Mouse (Mus musculus): ENCODE measurements around the gene Sh3bgr.

DNA sequence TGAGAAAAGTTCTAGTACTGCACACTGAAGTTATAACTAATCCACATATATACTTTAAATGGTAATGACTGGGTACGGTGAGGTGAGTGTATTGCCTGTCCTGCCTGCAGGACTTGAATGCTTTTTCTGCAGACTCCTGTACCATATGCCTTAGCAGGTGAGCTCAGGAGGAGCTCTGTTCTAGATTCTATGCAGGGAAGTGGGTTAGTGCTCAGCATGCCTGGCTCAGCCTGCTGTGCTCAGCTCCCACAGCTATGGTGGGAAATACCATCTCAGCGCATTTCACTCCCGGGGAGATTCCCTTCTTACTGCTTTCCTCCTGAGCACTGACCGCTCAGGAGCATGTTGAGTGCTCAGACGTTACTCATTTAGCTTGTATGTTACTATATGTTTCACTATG lies 12.6 kb upstream of the Sh3bgr start:
- TF ChIP-seq CTCF (conservative IDR thresholded peaks at IDR 0.05; ENCODE audit: low read length), result no peak
- no peak for TF ChIP-seq NANOG (IDR thresholded peaks at IDR 0.05; ENCODE audit: borderline replicate concordance, low read length)

Measured in E14TG2a.4 (cell line).